Mouse (Mus musculus): ENCODE results near the gene Ddx52.

DNA sequence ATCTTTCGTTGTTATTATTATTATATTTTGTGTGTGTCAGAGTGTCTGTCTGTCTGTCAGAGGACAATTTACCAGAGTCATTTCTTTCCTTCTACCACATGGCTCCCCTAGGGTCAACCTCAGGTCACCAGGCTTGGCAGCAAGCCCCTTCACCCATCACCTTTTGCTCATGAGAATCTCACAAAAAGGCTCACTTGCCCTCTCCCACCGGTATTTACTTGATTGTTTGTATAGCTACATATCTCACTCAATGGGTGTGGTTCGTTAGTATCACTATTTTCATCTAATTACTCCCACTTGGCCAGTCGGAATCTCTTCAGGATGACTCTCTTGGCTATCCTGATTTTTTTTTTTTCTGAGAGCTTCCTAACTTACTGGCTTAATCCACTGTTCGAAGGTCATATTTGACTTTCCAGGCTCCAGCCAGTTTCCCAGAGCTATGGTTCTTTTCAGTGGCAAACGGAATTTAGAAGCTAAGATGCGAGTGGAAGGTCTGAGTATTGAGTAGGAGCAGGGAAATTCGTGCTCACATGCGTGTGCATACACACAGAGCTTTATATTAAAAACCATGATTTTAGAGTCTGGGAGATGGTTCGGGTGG, 9.3 kb upstream of the Ddx52 start:
- TF ChIP-seq CTCF (IDR thresholded peaks at IDR 0.05; ENCODE audit: borderline replicate concordance, insufficient read depth, low read depth, low read length) (no peak), POLR2A (IDR thresholded peaks at IDR 0.05; ENCODE audit: borderline replicate concordance, insufficient read depth, low read length) (no peak)

All from cerebellum, adult 2 months (tissue).